Mouse (Mus musculus) lung, postnatal 0 days (tissue): ENCODE results near the gene Zbtb25. TPM values are rescaled to one million over a fixed set of nuclear protein-coding genes. Genes with fewer than 3 reads are reported as not detected.
A peak's percentile ranks its signal among the peaks of the same experiment; 100 is the strongest.

Experiments
- ATAC-seq: fragments of 200-750 bp; cut with Nextera tagmentation; 2 replicates; pipeline ENCODE4 v1.8.0; 2017; ENCODE audit warnings: moderate library complexity
- DNase-seq: peaks from one replicate; pipeline ENCODE4 v3.0.0-alpha.2; 2016; ENCODE audit warnings: low spot score
- H3K27ac ChIP-seq: fragments of 300-500 bp; sonication (generic); 2 replicates; pipeline ENCODE4 v1.5.1; 2014; ENCODE audit warnings: antibody characterized with exemption, mild to moderate bottlenecking, low read length, mixed read lengths
- H3K27me3 ChIP-seq: fragments of 300-500 bp; sonication (generic); replicated peaks from 2 replicates; pipeline ENCODE4 v1.6.1; 2014; ENCODE audit warnings: low read length, mixed read lengths; ENCODE audit not compliant: insufficient read depth
- H3K36me3 ChIP-seq: fragments of 300-500 bp; sonication (generic); 2 replicates; pipeline ENCODE4 v1.6.1; 2014; ENCODE audit warnings: low read length, mixed read lengths; ENCODE audit not compliant: insufficient read depth
- H3K4me1 ChIP-seq: fragments of 300-500 bp; sonication (generic); 2 replicates; pipeline ENCODE4 v1.6.1; 2014; ENCODE audit warnings: antibody characterized with exemption, low read depth, low read length, mixed read lengths; ENCODE audit not compliant: insufficient read depth
- H3K4me2 ChIP-seq: fragments of 300-500 bp; sonication (generic); replicated peaks from 2 replicates; pipeline ENCODE4 v1.6.1; 2014; ENCODE audit warnings: low read depth, mild to moderate bottlenecking, low read length, moderate library complexity, mixed read lengths
- H3K4me3 ChIP-seq: fragments of 300-500 bp; sonication (generic); 2 replicates; pipeline ENCODE4 v1.5.1; 2014; ENCODE audit warnings: low read depth, low read length
- H3K9ac ChIP-seq: fragments of 300-500 bp; sonication (generic); replicated peaks from 2 replicates; pipeline ENCODE4 v1.6.1; 2014; ENCODE audit warnings: low read depth, mild to moderate bottlenecking
- H3K9me3 ChIP-seq: fragments of 300-500 bp; sonication (generic); 2 replicates; pipeline ENCODE4 v1.6.1; 2016; ENCODE audit warnings: low read length, mixed read lengths
- CTCF ChIP-seq: IDR thresholded peaks from 2 replicates; pipeline ENCODE4 v1.5.1; 2016; ENCODE audit warnings: antibody characterized with exemption, mild to moderate bottlenecking
- EP300 ChIP-seq: IDR thresholded peaks from 2 replicates; pipeline ENCODE4 v1.6.1; 2016; ENCODE audit warnings: antibody characterized with exemption, mild to moderate bottlenecking, control low read depth
- WGBS: fragments of 180-500 bp; shearing (Covaris S2); extraction: QIAGEN DNeasy Blood & Tissue Kit; methylation state at CpG from one replicate; pipeline ENCODE4 v1.1.7; 2014; 5-methylcytosine and 5-hydroxymethylcytosine counted together
- polyA plus RNA-seq: library from polyadenylated mRNA; unstranded; fragments of >200 nt; fragmentation: Nextera tagmentation; extraction: Ambion mirVana; gene quantifications from 2 replicates; pipeline ENCODE4 v1.2.1, GENCODE M21; 2015

Zbtb25 gene
- polyA plus RNA-seq, 1 experiment from 2014 or later: 7.5 TPM

- H3K4me2 ChIP-seq: no peak overlapping the region
- peak; percentile 64 for ATAC-seq
- TF ChIP-seq EP300 (no peak), CTCF (no peak)
- no peak for DNase-seq
- no peaks in the 10 kb centered on the region for H3K9me3 ChIP-seq
- H3K27ac ChIP-seq: peak overlapping the region; percentile 54; the same call in 1 of the 2 replicates
- no peaks in the 10 kb centered on the region for H3K36me3 ChIP-seq
- no peak overlapping the region for H3K9ac ChIP-seq
- WGBS: 50% methylated on average over 17 of the region's 17 CpGs
- no peaks in the 10 kb centered on the region for H3K27me3 ChIP-seq
- H3K4me1 ChIP-seq: no peaks in the 10 kb centered on the region; the same call in 1 of the 2 replicates
- no peak overlapping the region for H3K4me3 ChIP-seq
Measured at GRCm38 (mm10) chr12:76336111-76336965, 33.1 kb downstream of the Zbtb25 start.

GRCm38 (mm10) chr12:76335641-76336040 lies 33.8 kb downstream of the Zbtb25 start:
- Histone ChIP-seq H3K4me3 (no peak overlapping the region), H3K9ac (no peak overlapping the region), H3K4me2 (no peak overlapping the region), H3K27me3 (no peaks in the 10 kb centered on the region), H3K36me3 (no peaks in the 10 kb centered on the region), H3K9me3 (no peaks in the 10 kb centered on the region), H3K27ac (peak overlapping the region; percentile 54; the same call in 1 of the 2 replicates), H3K4me1 (no peaks in the 10 kb centered on the region; the same call in 1 of the 2 replicates)
- ATAC-seq (peak; percentile 22), DNase-seq (no peak)
- 55% methylated on average over 5 of the region's 5 CpGs for WGBS
- TF ChIP-seq EP300 (no peak), CTCF (no peak)

- H3K27ac ChIP-seq: no peak overlapping the region
- WGBS: 79% methylated on average over 5 of the region's 5 CpGs
- no peak for TF ChIP-seq EP300
- TF ChIP-seq CTCF: no peak
- DNase-seq (no peak), ATAC-seq (no peak)
- H3K9me3 ChIP-seq: no peaks in the 10 kb centered on the region
- no peaks in the 10 kb centered on the region; the same call in 1 of the 2 replicates for H3K4me1 ChIP-seq
- no peak overlapping the region for H3K9ac ChIP-seq
- H3K4me3 ChIP-seq: no peak overlapping the region
- no peaks in the 10 kb centered on the region for H3K27me3 ChIP-seq
- H3K4me2 ChIP-seq: no peak overlapping the region
- no peaks in the 10 kb centered on the region for H3K36me3 ChIP-seq
Measured at GRCm38 (mm10) chr12:76333688-76334087, 35.7 kb downstream of the Zbtb25 start.

- 75% methylated on average over 6 of the region's 6 CpGs for WGBS
- no peak for TF ChIP-seq EP300
- peaks cover 5% of the 10 kb centered on the region; the same call in 1 of the 2 replicates for H3K4me1 ChIP-seq
- no peaks in the 10 kb centered on the region for H3K9me3 ChIP-seq
- H3K27ac ChIP-seq: peak overlapping the region; percentile 51
- H3K9ac ChIP-seq: peak overlapping the region; percentile 12; the same call in 1 of the 2 replicates
- H3K4me3 ChIP-seq: no peak overlapping the region
- H3K36me3 ChIP-seq: no peaks in the 10 kb centered on the region
- no peaks in the 10 kb centered on the region for H3K27me3 ChIP-seq
- DNase-seq: no peak
- ATAC-seq: no peak
- peak overlapping the region; percentile 97 for H3K4me2 ChIP-seq
Measured at GRCm38 (mm10) chr12:76328567-76329354, 40.6 kb downstream of the Zbtb25 start.

GRCm38 (mm10) chr12:76326437-76327220 lies 42.8 kb downstream of the Zbtb25 start:
- peaks cover 5% of the 10 kb centered on the region; the same call in 1 of the 2 replicates for H3K4me1 ChIP-seq
- peak overlapping the region; percentile 58 for H3K4me3 ChIP-seq
- WGBS: 62% methylated on average over 23 of the region's 23 CpGs
- TF ChIP-seq EP300: peak; percentile 27; the same call in 1 of the 2 replicates
- TF ChIP-seq CTCF: no peak
- peak; percentile 48 for ATAC-seq
- H3K4me2 ChIP-seq: peak overlapping the region; percentile 97
- H3K27me3 ChIP-seq: no peaks in the 10 kb centered on the region
- no peak overlapping the region for H3K9ac ChIP-seq
- peak overlapping the region; percentile 82 for H3K27ac ChIP-seq
- no peaks in the 10 kb centered on the region for H3K36me3 ChIP-seq
- H3K9me3 ChIP-seq: no peaks in the 10 kb centered on the region
- peak; percentile 57 for DNase-seq
